In genomic region chr6:52895075-52895474, GRCm38 (mm10) we compare ENCODE assay signal across 16 mouse cellular contexts.
DNase-seq lines count a peak whose midpoint lies in the region; ATAC-seq lines count a peak whose summit lies in the region.
"Had no signal": no experiment of that assay in that cellular context is flagged by ENCODE, and none has a peak within 500 bp of the region (broad histone marks: within the 10 kb centered on the region; RNA-seq: fewer than 3 reads in every experiment).

No protein-coding gene starts in this region.

- H3K27ac ChIP-seq in hindbrain, embryonic 15.5 days (replicated peaks), result peak overlapping the region; percentile 36
- no peak overlapping the region for H3K27ac ChIP-seq in hindbrain, embryonic 12.5 days
- peak overlapping the region; percentile 63; the same call in 1 of the 2 replicates for H3K27ac ChIP-seq in forebrain, embryonic 11.5 days (ENCODE audit: low read depth, low read length)
- peak overlapping the region; percentile 34 for H3K27ac ChIP-seq in midbrain, embryonic 14.5 days (replicated peaks; ENCODE audit: low read depth, low read length)
- H3K27ac ChIP-seq: embryonic facial prominence, embryonic 12.5 days; heart, embryonic 15.5 days had no signal

- H3K4me3 ChIP-seq in hindbrain, embryonic 15.5 days, result no peak overlapping the region
- no peak overlapping the region for H3K4me3 ChIP-seq in hindbrain, embryonic 12.5 days
- H3K4me3 ChIP-seq in forebrain, embryonic 11.5 days (ENCODE audit: low read depth, low read length), result no peak overlapping the region
- H3K4me3 ChIP-seq in midbrain, embryonic 14.5 days (replicated peaks; ENCODE audit: low read depth, low read length), result no peak overlapping the region
- H3K4me3 ChIP-seq: embryonic facial prominence, embryonic 12.5 days; heart, embryonic 15.5 days had no signal

- WGBS in hindbrain, embryonic 15.5 days, result 53% methylated on average over 4 of the region's 4 CpGs
- 72% methylated on average over 4 of the region's 4 CpGs for WGBS in hindbrain, embryonic 12.5 days
- 56% methylated on average over 4 of the region's 4 CpGs for WGBS in forebrain, embryonic 11.5 days
- 65% methylated on average over 4 of the region's 4 CpGs for WGBS in midbrain, embryonic 14.5 days

- H3K9ac ChIP-seq in hindbrain, embryonic 15.5 days, result no peak overlapping the region
- no peak overlapping the region for H3K9ac ChIP-seq in hindbrain, embryonic 12.5 days
- no peak overlapping the region for H3K9ac ChIP-seq in forebrain, embryonic 11.5 days (ENCODE audit: low read length)
- no peak overlapping the region for H3K9ac ChIP-seq in midbrain, embryonic 14.5 days (replicated peaks; ENCODE audit: low read length)
- H3K9ac ChIP-seq: embryonic facial prominence, embryonic 12.5 days; heart, embryonic 15.5 days had no signal

- peak; percentile 28 for DNase-seq in adipocyte (ENCODE audit: low spot score)
- no peak for DNase-seq in forebrain, embryonic 11.5 days (ENCODE audit: low spot score)
- peak; percentile 36 for DNase-seq in midbrain, embryonic 14.5 days
- no peak for DNase-seq in kidney, postnatal 25 days
- DNase-seq in embryo, embryonic 10.5 days (ENCODE audit: low spot score), result no peak
- DNase-seq in thymus, postnatal 14 days, result no peak
- DNase-seq: cerebellum, adult 11-12 months; heart, adult 18-20 months; liver; lung, adult 2 months; right cerebral cortex, postnatal 14 days had no signal

- no peaks in the 10 kb centered on the region for H3K9me3 ChIP-seq in hindbrain, embryonic 15.5 days
- no peaks in the 10 kb centered on the region for H3K9me3 ChIP-seq in hindbrain, embryonic 12.5 days (replicated peaks)
- no peaks in the 10 kb centered on the region for H3K9me3 ChIP-seq in forebrain, embryonic 11.5 days (ENCODE audit: control insufficient read depth, low read length)
- H3K9me3 ChIP-seq in midbrain, embryonic 14.5 days (ENCODE audit: control insufficient read depth, low read length), result no peaks in the 10 kb centered on the region
- H3K9me3 ChIP-seq: embryonic facial prominence, embryonic 12.5 days; G1E; heart, embryonic 15.5 days had no signal

- H3K36me3 ChIP-seq in hindbrain, embryonic 15.5 days, result no peaks in the 10 kb centered on the region
- H3K36me3 ChIP-seq in hindbrain, embryonic 12.5 days, result no peaks in the 10 kb centered on the region
- no peaks in the 10 kb centered on the region for H3K36me3 ChIP-seq in forebrain, embryonic 11.5 days (ENCODE audit: control insufficient read depth, insufficient read depth, low read length)
- H3K36me3 ChIP-seq in midbrain, embryonic 14.5 days (ENCODE audit: control insufficient read depth, insufficient read depth, low read length), result no peaks in the 10 kb centered on the region
- H3K36me3 ChIP-seq: embryonic facial prominence, embryonic 12.5 days; G1E; heart, embryonic 15.5 days had no signal

- H3K27me3 ChIP-seq in hindbrain, embryonic 15.5 days, result no peaks in the 10 kb centered on the region
- no peaks in the 10 kb centered on the region for H3K27me3 ChIP-seq in hindbrain, embryonic 12.5 days
- no peaks in the 10 kb centered on the region for H3K27me3 ChIP-seq in forebrain, embryonic 11.5 days (ENCODE audit: control insufficient read depth, insufficient read depth, low read length)
- no peaks in the 10 kb centered on the region for H3K27me3 ChIP-seq in midbrain, embryonic 14.5 days (ENCODE audit: control insufficient read depth, insufficient read depth, low read length)
- H3K27me3 ChIP-seq: embryonic facial prominence, embryonic 12.5 days; heart, embryonic 15.5 days had no signal

- H3K4me2 ChIP-seq in hindbrain, embryonic 15.5 days, result no peak overlapping the region
- H3K4me2 ChIP-seq in hindbrain, embryonic 12.5 days (replicated peaks), result no peak overlapping the region
- no peak overlapping the region; the same call in 1 of the 2 replicates for H3K4me2 ChIP-seq in forebrain, embryonic 11.5 days (ENCODE audit: low read depth, low read length, severe bottlenecking)
- H3K4me2 ChIP-seq in midbrain, embryonic 14.5 days (ENCODE audit: low read length), result no peak overlapping the region
- H3K4me2 ChIP-seq: embryonic facial prominence, embryonic 12.5 days; heart, embryonic 15.5 days had no signal

- ATAC-seq in hindbrain, embryonic 15.5 days (ENCODE audit: low FRiP score, low read depth), result peak; percentile 9; the same call in 1 of the 2 replicates
- no peak for ATAC-seq in hindbrain, embryonic 12.5 days (ENCODE audit: low FRiP score)
- ATAC-seq in forebrain, embryonic 11.5 days (replicated peaks; ENCODE audit: low FRiP score), result no peak
- ATAC-seq in midbrain, embryonic 14.5 days (ENCODE audit: low FRiP score, low TSS enrichment), result no peak

- H3K4me1 ChIP-seq in hindbrain, embryonic 15.5 days (replicated peaks), result peaks cover 23% of the 10 kb centered on the region
- H3K4me1 ChIP-seq in hindbrain, embryonic 12.5 days, result peaks cover 16% of the 10 kb centered on the region
- peaks cover 12% of the 10 kb centered on the region for H3K4me1 ChIP-seq in forebrain, embryonic 11.5 days (replicated peaks; ENCODE audit: control insufficient read depth, insufficient read depth, low read length)
- peaks cover 23% of the 10 kb centered on the region for H3K4me1 ChIP-seq in midbrain, embryonic 14.5 days (ENCODE audit: control insufficient read depth, insufficient read depth, low read length)

Comparison
In these comparisons a context has a peak if more than half of its experiments do, and no peak if none do; other contexts are left out.
1. DNase-seq: peak in adipocyte (single experiment) and midbrain, embryonic 14.5 days (single experiment); none in forebrain, embryonic 11.5 days (single experiment), kidney, postnatal 25 days (0 of 2), embryo, embryonic 10.5 days (single experiment) and thymus, postnatal 14 days (single experiment).